Mouse (Mus musculus) adrenal gland, adult 8-10 months (tissue): ENCODE measurements around the gene Runx3. TPM values are rescaled to one million over a fixed set of nuclear protein-coding genes. Genes with fewer than 3 reads are reported as not detected.
A peak's percentile ranks its signal among the peaks of the same experiment; 100 is the strongest.

Experiments used
- DNase-seq: peaks from one replicate; pipeline ENCODE4 v3.0.0; 2022
- total RNA-seq, 4 experiments: library from RNA; stranded (reverse); gene quantifications; 2 replicates each; pipeline ENCODE4 v1.2.4; 2022

Gene Runx3
- total RNA-seq, 4 experiments from 2014 or later: 0.96 to 3.8 (median 2.1) TPM

DNA sequence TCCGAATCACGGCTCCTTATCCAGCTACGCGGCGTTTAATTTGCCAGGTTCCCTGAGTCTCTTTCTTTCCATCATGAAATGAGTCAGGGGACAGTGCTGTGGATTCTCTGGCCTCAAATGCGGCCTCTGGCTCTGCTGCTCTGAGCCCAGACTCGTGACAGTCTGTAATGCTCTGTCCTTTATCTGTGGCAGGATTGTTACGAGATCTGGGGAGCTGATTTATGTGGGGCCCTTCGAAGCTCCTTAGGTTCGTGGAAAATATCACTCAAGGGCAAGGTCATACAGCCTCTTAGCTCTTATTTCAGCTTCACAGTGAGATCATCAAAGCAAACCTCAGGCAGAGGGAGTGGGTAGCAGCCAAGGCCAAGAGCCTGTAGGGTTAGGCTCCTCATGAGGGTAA is 6.2 kb upstream of the Runx3 start:
- peak; percentile 45 for DNase-seq

DNA sequence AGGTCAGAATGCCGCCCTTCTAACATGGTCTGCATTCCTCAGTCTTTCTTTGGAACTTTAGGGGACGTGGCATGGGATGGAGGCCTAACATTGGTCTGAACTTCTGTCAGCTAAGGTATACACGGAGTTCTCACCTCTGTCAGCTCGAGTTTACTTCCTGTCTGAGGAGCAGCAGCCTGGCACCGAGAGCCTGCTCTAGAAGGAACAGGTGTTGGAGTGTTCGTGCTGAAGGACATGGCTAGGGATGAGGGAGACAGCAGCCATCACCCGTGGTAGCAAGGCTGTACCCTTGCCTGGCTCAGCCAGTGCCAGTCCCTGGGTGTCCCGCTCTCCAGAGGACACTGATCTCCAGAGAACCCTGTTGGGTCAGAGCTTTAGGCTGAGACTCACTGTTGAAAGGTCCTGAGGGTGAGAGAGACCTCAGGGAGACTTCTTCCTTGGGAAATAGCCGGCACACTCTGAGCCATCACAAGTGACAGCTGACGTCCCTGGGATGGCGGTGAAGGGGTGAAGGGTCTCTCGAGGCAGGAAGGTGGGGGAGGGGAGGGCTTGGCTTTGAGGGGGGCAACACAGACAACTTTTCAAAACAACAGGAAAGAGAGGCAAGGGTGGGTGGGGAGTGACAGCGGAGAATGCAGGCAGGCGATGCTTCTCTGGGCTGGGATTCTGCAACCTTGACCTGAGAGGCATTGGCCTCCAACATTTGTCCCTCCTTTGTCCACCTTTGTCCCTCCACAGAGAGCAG is 4.9 kb upstream of the Runx3 start:
- no peak for DNase-seq

DNA sequence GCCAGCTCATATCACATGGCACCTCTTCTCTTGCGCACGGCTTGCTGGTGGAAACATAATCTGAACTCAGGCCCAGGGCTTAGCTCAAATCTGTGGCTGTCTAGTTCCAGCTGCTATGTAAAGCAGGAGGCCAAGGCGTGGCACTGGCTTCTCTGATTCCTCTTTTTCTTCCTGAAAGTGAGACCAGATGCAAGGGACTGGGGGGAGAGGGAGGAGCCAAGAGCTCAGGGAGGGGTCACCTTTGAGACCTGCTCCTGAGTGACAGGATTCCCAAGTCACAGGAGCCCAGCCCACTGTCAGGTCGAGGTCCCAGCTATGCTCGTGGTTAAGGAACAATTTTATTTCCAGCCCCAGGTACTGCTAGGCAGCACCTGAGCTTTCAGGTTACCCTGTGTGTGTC is 4.1 kb upstream of the Runx3 start:
- no peak for DNase-seq

DNA sequence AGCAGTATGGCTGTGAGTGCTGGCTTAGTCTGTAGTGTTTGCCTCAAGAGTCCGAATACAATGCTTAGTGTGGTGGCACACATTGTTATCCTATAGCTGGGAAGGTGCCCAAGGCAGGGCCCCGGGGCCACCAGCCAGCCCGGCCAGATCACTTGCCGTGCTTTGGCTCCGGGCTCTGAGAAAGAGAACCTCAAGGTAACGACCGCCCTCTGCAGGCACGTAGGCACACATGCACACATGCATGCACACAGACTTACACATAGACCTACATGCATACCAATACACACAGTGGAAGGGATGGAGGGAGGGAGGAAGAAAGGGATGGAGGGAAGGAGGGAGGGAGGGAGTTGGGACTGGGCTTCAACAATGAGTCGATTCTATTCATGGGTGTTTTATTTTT is 2.6 kb upstream of the Runx3 start:
- DNase-seq: no peak

DNA sequence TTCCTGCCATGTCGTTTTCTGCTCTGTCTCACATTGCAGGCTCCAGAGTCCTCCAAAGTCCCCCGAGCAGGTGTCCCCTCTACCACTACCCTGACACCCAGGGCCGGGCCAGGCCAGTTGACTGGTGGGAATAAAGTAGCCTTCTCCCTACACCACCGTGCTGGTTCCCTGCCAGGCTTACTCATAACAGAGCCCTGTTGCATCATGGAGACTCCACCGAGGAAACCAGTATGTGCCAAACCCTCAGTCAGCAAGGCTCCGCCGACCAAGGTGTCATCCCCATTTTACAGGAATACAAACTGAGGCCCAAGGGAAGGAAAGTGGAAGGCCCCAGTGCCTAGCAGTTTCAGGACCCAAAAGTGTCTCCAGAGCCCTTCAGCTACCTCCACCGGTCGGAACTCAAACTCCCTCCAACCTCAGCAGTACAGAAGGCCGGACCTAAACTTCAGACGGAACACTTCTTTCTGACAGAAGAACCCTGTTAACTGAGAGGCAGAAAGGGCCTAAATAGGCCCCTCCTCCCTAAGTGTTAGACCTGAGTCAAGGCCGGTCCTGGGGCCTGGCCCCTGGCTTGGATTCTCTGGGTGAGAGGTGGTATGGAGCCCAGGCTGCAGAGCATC is 1.5 kb upstream of the Runx3 start:
- peak; percentile 66 for DNase-seq

DNA sequence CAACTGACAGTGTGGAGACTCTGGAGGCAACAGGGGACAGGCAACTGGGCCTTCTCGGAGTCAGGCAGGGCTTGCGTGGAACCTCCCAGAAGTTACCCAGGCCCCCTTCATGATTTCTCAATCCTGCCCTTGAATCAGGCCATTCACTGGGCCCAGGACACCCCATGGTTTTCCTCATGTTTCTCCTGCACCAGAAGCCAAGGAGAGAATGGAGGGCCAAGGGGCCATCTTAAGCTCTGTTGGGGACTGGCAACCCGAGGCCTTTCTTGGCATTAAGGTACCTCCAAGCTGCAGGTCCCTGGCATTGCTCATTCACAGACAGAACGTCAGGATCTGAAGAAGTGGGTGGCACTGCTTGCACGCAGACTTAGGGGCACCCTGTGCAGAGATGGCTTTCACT is 3.3 kb downstream of the Runx3 start:
- no peak for DNase-seq

DNA sequence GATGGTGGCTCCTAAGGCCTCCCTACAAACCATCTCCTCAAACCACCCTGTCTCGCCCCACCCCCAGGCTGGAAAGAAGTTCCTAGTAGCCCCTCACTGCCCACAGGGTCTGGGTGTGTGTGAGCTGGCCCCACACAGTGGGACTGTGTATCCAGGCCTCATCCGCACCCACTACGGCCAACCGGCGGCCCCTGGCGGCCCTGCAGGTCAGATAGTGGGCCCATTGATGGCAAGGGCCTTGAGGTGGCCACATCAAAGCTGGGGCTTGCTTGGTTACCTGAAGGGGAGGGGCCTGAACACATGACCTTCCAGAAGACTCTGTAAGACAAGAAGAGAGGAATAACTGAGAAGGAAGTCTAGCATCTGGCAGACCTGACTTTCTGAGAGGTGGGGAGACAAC is 4.3 kb downstream of the Runx3 start:
- no peak for DNase-seq

DNA sequence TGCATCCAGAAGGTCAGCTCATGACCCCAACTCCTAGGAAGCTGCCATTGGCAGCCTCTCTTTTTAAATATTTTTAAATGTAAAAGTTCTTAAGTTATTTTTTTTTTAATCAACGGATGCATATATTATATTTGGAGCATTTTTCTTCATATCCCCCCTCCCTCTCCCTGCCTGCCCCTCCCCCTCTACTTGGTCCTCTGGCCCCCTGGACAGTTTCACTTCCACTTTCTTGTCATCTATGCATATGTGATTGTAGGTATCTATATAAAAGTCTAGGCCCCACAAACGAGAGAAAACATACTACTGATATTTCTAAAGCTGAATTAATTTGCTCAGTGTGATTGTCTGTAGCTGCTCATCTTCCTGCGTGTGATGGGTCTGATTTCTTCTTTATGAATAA is 4.7 kb downstream of the Runx3 start:
- no peak for DNase-seq

DNA sequence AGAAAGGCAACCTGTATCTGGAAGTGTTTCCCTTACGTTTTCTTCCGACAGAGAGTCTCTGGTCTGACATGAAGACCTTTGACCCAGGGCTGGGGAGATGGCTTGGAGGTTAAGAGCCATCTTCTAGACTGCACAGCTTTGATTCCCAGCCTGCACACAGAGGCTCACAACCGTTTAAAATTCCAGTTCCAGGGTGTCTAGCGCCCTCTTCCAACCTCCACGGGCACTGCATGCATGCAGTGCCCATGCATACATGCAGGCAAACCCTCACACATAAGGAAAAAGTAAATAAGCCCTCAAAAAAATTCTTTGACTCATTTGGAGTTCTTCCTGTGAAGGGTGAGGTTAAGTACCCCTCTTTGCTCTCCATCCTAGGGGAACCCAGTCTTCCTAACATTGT is 5.9 kb downstream of the Runx3 start:
- no peak for DNase-seq

DNA sequence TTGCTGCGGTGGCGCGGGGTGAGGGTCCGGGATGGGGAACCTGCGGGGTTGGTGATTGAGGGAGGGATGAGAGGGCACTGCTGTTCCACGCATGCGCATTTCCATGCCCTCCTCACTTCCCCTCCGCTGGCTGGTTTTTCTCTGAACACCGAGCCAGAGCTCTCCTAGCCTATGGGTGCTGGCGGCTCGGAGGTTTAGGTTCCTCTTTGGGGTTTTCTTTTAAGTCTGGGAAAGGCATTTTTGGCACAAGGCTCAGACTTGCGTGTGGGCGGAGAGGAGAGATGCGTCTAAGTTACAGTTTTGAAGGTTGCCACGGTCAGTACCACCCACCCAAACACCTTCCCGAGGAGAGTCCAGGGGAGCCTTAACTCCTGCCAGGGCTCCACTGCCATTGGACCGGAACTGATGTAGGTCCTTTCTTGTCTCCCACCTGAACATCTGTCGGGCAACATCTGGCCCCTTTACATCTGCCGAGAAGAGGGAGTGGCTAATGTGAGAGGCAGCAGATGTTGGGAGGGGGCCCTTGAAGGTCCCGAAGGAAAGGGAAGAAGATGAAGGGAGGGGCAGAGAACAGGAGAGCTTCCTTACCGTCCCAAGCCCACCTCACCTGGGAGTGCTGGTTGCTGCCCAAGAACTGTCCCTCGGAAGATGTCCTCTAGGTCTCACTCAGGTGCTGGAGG is 8.5 kb downstream of the Runx3 start:
- no peak for DNase-seq

DNA sequence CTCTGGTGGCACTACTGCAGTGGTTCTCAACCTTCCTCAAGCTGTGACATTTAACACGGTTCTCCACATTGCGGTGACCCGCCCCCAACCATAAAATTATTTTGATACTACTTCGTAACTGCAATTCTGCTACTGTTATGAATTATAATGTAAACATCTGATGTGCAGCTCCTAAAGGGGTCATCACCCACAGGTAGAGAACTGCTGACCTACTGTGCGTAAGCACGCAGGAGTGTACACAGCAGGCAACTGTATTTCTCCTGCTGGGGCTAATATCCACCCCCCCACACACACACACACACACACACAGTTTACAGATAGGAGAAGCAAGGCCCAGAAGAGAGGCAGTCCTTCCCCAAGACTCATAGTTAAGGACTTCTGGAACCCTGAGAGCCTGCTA is 9.7 kb downstream of the Runx3 start:
- no peak for DNase-seq

DNA sequence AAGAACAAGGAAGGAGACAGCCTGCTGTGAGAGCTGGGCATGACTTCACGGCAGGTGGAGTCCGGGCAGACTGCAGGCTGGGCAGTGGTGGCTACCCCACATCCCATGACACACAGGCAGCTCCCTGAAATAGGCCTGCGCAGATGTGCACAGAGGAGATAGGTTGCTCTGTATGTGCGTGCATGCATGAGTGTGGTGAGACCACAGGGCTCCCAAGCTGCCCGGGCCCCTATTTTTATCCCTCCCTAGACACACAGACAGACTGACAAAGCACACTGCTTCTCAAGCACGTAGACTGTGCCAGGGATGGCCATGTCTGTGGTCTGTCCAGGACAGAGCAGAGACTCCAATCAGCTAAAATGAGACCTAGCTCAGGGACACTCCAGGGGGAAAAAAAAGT is 10.7 kb downstream of the Runx3 start:
- no peak for DNase-seq

DNA sequence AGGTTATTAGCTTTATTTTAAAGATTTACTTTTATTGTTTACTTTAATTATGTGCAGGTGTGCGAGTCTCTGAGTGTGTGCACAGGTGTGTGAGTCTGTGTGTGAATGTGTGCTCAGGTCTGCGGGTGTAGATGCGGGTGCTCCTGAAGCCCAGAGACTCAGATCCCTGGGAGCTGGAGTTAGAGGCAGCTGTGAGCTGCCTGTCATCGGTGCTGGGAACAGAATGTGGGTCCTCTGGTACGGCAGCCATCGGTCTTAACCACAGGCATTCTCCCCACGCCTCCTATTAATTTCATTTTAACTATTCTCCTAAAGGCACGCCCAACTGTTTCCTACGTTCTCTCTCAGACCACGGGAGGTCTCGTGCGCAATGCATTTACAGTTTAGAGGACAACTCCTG is 12.3 kb downstream of the Runx3 start:
- DNase-seq: no peak

DNA sequence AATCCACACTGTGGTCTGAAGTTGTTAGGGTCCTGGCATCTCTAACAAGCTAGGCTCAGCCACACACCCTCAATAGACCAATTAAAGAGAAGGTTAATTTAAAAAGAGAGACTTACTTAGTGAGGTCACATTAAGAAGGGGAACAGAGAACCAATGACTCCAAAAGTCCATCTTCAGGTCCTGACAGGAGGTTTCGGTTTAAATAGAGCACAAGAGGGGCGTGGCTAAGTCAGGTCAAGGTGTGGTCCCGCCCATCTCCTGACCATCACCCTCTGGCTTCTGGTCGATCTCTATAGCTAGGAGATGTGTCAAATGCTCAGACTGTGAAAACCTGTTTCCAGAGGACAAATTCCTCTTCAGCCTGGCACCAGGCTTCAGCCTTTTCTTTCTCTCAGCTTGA is 13.3 kb downstream of the Runx3 start:
- no peak for DNase-seq

DNA sequence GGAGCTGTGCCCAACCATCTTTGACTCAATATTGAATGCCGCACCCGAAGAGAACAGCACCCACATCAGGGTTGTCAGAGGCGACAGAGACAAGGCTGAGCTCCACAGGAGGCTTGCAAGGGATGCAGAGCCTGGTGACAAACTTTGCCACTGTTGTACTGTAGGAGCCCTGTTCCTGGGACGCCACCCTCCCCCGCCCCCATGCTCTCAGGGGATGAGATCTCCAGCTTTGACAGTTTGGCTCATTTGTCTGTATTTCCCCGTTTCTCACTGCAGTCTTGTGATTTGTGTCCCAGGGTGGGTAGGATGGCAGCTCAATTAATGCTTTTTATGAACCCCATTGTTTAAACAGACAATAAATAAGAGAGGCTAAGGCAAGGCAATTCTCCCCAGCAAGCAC is 14.9 kb downstream of the Runx3 start:
- no peak for DNase-seq

DNA sequence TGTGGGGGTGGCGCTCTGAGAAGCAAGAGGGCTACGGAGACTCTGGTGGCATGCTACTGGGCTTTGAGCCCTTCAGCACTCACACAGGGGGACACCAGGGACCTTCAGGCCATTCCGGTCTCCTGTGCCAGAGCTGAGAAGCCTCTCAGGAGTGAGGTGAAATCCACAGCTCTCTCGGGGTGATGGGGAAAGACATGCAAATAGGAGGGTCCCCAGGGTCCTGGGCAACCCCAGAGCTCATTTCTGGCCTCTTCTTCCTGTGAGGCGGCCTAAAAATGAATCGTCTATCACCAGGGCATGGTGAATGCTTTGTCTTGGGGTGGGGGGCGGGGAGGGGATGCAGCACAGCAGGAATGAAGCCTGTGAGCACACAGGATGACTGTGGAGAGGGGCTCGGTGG is 15.8 kb downstream of the Runx3 start:
- no peak for DNase-seq

DNA sequence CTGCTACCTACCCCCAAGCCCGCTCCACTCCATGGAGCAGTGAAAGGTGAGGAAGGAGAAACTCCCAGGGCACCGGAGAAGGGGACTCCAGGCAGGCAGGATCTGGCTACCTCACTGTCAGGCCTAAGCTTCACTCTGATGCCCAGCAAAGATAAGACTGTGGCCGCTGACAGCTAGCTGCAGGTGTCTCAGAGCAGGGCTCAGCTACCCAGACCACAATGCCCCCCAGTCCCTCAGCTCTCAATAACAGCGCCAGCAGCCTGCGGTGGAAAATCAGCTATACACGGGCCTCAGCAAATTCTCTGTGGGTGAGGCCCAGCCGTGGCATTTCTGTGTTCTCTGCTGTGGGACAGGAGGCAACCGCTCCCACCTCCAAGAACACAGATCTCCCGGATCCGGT is 16.2 kb downstream of the Runx3 start:
- no peak for DNase-seq

DNA sequence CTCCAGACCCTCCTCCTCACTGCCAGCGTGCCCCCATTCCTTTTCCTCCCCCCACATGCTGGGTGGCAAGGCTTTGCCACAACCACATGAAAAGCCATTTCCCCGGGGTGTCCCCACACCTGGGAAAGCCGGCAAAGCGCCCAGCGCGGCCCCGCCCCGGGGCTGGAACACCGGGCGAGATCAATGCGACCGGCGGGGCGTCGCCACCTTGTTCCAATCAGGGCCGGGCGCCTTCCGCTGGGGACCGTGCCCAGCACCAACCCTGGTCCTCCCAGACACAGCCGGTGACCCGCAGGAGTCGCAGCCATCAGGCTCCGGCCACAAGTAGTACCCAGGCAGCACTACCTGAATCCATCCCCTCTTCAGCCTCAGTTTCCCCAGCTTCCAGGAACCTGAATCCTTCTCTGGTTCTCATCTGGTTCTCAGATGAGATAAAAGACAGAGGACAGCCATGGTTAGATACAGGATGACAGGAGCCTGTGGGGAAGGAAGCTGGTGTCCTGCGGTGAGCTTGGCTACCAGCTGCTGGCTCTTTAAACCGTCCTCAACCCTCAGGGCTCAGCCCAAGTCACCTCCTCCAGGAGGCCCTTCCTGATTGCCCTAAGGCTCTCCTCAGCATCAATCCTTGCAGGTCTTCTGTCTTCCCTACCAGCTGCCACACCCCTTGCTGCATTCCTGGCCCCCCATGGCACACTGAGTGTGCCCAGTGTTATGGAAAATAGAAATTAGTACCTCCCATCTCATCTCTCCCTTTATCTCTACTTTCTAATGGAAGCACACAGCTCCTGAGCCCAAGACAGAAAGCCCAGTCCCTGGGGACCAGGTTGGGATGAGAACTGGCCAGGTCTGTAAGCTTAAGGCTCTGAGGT is 20.4 kb downstream of the Runx3 start:
- DNase-seq: no peak

DNA sequence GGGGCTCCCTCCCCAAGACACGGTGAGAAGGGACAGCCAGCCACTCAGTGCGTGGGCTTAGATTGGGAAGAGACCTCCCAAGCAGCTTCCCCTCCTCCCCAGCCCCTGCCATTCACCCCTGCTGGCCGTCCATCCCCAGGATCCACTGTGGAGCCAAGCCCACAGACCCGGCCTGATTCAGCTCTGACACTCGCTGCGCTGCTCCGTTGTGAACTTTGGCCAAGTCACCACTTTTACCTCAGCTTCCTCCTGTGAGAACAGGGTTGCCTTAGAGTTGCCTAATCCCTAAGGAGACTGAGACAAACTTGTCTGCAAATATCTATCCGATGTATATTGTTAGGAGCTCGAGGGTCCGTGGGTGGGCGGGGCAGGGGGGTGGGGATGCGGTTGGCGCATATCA is 21.3 kb downstream of the Runx3 start:
- DNase-seq: no peak

DNA sequence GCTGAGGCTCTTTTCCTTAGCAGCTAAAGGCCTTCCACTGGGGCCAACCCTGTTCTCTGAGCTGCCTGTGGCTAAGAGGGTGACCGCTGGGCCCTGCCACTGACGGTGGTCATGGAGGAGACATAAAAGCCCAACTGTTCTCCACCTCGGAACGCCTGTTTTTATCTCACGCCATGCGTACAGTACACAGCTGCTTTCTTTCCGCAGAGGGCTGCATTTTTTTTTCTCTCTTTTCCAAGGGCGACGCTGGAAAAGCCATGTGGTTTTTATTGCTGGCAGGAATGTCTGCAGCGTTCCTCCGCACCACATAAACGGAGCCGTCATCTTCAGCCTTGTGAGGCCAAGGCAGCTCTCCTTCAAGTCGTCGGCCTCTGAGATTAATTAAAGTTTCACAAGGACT is 26.3 kb downstream of the Runx3 start:
- DNase-seq: no peak

DNA sequence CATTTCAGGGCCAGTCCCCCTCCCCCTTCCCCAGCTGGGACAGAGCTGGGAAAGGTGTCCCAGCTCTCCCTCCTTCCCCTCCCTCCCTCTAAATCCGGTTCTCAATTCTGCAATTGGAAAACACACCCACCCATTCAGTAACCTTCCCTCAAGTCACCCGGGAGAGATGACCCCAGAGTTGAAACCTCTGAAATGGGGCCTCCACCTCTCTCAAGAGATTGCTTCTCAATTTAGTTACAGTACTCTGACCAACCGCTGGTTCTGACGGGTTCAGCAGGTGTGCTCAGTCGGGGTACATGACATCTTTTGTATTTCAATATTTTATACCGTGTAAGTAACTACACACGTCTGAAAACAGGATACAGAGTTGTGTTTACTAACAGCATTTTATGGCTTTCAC is 28.2 kb downstream of the Runx3 start:
- no peak for DNase-seq

DNA sequence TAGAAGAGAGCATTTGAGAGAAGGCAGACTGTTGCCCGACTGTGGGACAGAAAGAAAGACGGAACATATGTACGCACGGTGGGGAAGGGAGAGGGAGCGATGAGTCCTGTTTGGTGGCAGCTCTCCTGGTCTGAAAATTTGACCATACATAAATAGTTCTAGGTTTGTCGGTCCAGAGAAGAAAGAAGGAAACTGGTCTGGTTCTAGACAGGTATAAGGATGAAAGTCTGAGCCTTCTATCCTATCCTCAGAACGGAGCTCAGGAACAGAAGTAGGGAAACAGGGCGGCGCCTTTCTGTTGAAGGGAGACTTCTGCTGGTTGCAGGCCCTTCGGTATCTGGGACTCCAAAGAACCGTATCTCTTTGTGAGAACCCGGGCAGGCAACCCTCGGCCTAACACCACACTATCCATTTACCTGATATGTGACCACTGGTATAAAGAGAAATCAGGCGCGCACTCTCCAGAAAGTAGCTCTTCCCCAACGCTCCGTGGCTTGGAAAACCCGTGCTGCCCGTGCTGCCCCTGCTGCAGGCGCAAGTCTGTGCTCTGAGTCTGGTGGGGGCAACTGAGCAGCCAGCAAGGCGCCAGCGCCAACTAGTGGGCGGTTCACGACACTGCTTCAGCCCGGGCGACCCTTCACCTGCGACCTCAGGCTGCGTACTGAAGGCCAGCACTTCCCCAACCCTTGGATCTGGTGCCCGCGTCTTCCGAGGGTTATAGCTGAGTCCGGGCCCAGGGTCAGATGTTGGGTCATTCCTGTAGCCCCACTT is 29.8 kb downstream of the Runx3 start:
- peak; percentile 21 for DNase-seq
